Comparison of ENCODE assay signal across 8 mouse cellular contexts in genomic region chr2:118307561-118307960, GRCm38 (mm10). TPM values are rescaled to one million over a fixed set of nuclear protein-coding genes. Genes with fewer than 3 reads are reported as not detected.
DNase-seq lines count a peak whose midpoint lies in the region; ATAC-seq lines count a peak whose summit lies in the region.

No protein-coding gene starts in this region.

- H3K9me3 ChIP-seq in lung, embryonic 16.5 days (ENCODE audit: control insufficient read depth, low read length) = no peaks in the 10 kb centered on the region
- H3K9me3 ChIP-seq in neural tube, embryonic 14.5 days (ENCODE audit: control insufficient read depth, low read length) = no peaks in the 10 kb centered on the region

- 50% methylated on average over 8 of the region's 8 CpGs for WGBS in lung, embryonic 16.5 days
- WGBS in neural tube, embryonic 14.5 days = 69% methylated on average over 8 of the region's 8 CpGs

- H3K4me3 ChIP-seq in lung, embryonic 16.5 days (ENCODE audit: low read length) = no peak overlapping the region
- no peak overlapping the region for H3K4me3 ChIP-seq in neural tube, embryonic 14.5 days (ENCODE audit: low read depth, low read length)

- no peaks in the 10 kb centered on the region for H3K27me3 ChIP-seq in lung, embryonic 16.5 days (ENCODE audit: control insufficient read depth, insufficient read depth, low read depth, low read length)
- no peaks in the 10 kb centered on the region for H3K27me3 ChIP-seq in neural tube, embryonic 14.5 days (ENCODE audit: control insufficient read depth, insufficient read depth, low read length)

- no peak overlapping the region for H3K9ac ChIP-seq in lung, embryonic 16.5 days (ENCODE audit: low read length)
- no peak overlapping the region for H3K9ac ChIP-seq in neural tube, embryonic 14.5 days (replicated peaks; ENCODE audit: low read depth, low read length)

- DNase-seq in lung, adult 18-20 months = no peak
- DNase-seq in c-Kit-positive CD71-negative TER-119-negative erythroid progenitor cells, embryonic 14.5 days (ENCODE audit: low read depth) = peak; percentile 9
- no peak for DNase-seq in adipocyte (ENCODE audit: low spot score)
- DNase-seq in spleen, postnatal 10 days (ENCODE audit: low spot score in 2 of 2) = no peak

- no peaks in the 10 kb centered on the region for H3K4me1 ChIP-seq in lung, embryonic 16.5 days (replicated peaks; ENCODE audit: control insufficient read depth, insufficient read depth, low read length)
- H3K4me1 ChIP-seq in neural tube, embryonic 14.5 days (ENCODE audit: control insufficient read depth, insufficient read depth, low read length) = no peaks in the 10 kb centered on the region

- ATAC-seq in lung, embryonic 16.5 days (ENCODE audit: low read depth) = peak; percentile 51; the same call in 1 of the 2 replicates
- peak; percentile 41 for ATAC-seq in inflammation-experienced regulatory T-cells, adult 6 months
- peak; percentile 64; the same call in 1 of the 2 replicates for ATAC-seq in neural tube, embryonic 14.5 days (ENCODE audit: low read depth)
- no peak for ATAC-seq in activated CD4-positive, CD25-positive, alpha-beta regulatory T cell, adult 4 months

- no peak overlapping the region for H3K27ac ChIP-seq in lung, embryonic 16.5 days (ENCODE audit: low read length)
- H3K27ac ChIP-seq in neural tube, embryonic 14.5 days (ENCODE audit: low read depth, low read length) = no peak overlapping the region

- H3K36me3 ChIP-seq in lung, embryonic 16.5 days (ENCODE audit: control insufficient read depth, insufficient read depth, low read length) = no peaks in the 10 kb centered on the region
- no peaks in the 10 kb centered on the region for H3K36me3 ChIP-seq in neural tube, embryonic 14.5 days (ENCODE audit: control insufficient read depth, insufficient read depth, low read length)

- no peak overlapping the region for H3K4me2 ChIP-seq in lung, embryonic 16.5 days (ENCODE audit: low read depth, low read length)
- no peak overlapping the region for H3K4me2 ChIP-seq in neural tube, embryonic 14.5 days (ENCODE audit: low read depth, low read length)

RNA-seq across cellular contexts. Expression of gene Fsip1, which starts 50.8 kb away (rescaled TPM):
- polyA plus RNA-seq in lung, embryonic 16.5 days (2015; fragmentation: Nextera tagmentation; extraction: Ambion mirVana) = 1.6 and 2.0 TPM in 2 replicates
- polyA plus RNA-seq in inflammation-experienced regulatory T-cells, adult 6 months (2017; shearing (Covaris generic)) = not detected
- 2.4 and 3.4 TPM in 2 replicates for polyA plus RNA-seq in neural tube, embryonic 14.5 days (2014; fragmentation: Nextera tagmentation; extraction: Ambion mirVana)
- polyA plus RNA-seq in activated CD4-positive, CD25-positive, alpha-beta regulatory T cell, adult 4 months (2017; shearing (Covaris generic)) = not detected
